Mouse (Mus musculus): ENCODE measurements at regions not wholly inside any gene's neighbourhood (a gene's known extent, or its start where the extent isn't known, plus 50 kb on each side); places are given as distances from the start of the nearest gene placed in this dataset.
"Not testable (repeated sequence)": the region's sequence is repeated elsewhere in the genome, so short reads cannot be mapped to it uniquely, and the experiment has no call there.

DNA sequence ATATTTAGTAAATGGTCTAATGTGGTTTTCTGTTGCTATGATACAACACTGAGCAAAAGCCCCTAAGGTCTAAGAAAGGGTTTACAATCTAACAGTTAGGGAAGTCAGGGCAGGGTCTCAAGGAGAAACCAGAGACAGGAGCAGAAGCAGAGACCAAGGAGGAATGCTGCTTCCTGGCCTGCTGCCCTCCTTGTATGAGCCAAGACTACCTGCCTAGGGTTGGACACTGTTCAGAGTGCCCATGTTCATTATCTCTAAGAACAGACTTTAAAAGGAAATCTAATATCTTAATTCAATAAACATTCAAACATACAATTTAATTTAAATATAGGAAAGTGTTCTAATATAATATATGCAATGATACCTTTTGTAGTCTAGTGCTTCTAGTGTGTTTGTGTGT is 63.0 kb upstream of the Tmem106b start:
- intact Hi-C loops (cut with DNase I) = no loop called here
- DNase-seq = no peak

DNA sequence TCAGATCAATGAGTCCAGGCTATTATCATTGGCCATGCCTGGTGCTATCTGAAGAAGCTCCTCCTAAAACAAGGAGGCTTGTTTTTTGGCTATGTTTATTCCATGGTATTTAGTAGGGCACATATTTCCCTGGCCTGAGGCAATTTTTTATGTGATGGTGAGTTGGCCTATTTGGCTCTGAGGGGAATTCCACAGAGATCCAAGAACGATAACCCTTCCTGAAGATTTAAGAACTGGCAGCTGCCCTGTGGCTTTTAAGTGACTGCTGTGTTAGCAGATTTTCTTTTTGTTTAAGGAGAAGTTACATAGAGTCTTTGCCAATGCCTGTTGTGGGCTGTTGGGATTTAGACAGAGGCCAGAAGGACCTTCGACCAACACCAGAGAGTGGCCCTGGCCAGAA is 74.9 kb upstream of the Tmem106b start:
- intact Hi-C loops (cut with DNase I) = no loop called here
- no peak for DNase-seq

DNA sequence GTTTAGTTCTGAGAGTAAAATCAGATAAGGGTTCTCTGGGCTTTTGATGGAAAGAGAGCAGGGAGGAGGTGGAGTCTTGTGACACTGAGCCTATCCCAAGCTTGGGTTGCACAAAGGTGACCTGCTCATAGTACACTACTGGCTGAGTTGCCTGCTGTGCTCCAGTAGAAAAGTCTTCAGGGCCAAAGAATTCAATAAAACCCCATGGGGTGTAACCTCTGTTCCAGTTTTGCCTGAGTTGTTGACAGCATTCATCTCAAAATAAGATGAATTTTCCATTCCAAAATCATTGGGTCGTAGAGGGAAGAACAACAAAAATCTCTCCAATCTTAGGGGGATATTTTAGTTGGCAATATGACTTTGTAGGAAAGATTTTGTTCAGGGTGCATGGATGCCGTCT is 75.8 kb upstream of the Tmem106b start:
- no peak for DNase-seq
- intact Hi-C loops (cut with DNase I) = no loop called here

DNA sequence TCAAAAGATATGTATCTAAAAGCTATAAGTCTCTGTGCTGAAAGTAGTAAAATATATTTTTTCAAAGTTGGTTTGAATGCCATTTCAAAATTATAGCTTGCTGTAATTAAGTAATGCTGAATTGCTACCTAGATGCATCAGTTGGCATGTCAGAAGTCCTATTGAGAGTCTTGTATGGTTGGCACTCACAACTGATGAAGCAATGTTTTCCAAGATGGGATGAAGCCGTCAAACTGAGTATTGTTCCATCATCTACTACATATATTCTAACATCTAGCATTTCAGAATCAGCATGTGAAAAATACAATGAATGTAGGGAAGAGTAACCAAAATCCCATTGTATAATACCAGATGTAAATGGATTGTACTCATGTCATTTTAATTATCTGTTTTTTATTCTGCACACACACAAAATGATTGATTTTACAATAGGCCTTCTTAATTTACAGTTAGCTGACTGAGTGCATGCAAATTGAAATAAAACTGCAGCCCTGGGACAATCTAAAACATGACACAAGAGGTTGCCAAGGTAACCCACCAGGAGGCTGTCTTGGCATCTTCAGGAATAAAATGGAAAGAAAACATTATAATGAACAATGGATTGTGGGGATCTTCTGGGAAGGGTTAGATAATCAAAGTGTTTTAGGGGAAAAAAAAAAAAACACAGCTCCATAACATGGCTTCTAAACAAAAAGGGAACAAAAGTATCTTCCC is 92.2 kb upstream of the Tmem106b start:
- no peak for DNase-seq
- intact Hi-C loops (cut with DNase I) = no loop called here

DNA sequence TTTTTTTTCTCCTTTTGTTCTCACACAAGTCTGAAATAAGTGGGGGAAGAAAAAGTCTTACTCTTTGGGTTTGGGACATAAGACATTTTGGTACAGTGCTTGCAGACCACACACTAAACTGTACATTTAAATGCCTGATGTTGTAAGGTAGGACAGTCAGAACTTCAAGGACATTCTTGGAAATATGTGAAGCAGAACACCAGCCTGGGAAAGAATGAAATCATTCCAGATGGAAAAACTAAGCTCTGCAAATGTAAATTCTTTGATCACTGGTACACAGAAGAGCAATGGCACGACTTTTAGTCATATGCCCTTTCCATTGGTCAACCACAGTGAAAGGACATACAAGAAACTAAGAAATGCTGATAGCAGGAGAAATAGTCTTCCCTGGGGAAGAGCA is 98.0 kb upstream of the Tmem106b start:
- intact Hi-C loops (cut with DNase I) = no loop called here
- no peak for DNase-seq

DNA sequence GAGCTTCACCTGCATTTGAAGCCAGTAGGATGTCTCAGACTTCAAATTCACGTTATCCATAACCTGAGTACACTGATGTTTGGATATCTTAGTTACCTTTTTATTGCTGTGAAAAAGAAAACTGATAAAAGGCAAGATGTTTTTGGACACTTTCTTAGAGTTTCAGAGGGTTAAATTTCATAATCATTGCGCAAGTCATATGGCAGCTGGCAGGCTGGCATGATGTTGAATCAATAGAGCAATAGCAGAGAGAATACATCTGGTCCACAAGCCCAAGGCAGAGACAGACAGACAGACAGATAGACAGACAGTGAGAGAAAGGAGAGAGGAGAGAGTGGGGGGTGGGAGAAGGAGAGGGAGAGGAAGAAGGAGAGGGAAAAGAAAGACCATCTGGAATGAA is 102.3 kb upstream of the Tmem106b start:
- intact Hi-C loops (cut with DNase I) = no loop called here
- no peak for DNase-seq

DNA sequence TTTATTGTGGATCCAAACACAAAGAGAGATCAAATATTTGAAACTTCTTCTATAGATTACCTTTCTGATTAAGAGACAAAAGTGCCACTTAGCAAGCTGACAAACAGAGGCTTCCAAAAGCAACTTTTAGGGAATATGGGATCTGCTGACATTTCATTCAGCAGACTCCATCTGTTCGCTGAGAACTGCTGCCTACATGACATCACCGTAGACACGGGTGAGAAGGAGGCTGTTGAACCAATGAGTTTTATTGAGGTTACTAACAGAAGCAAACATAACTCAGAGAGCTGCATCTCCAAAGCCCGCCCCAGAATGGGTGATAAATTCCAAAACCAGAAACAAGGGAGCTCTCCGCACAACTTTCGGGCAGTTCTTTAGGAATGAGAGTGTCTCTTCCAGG is 111.8 kb upstream of the Tmem106b start:
- intact Hi-C loops (cut with DNase I) = no loop called here
- no peak for DNase-seq

DNA sequence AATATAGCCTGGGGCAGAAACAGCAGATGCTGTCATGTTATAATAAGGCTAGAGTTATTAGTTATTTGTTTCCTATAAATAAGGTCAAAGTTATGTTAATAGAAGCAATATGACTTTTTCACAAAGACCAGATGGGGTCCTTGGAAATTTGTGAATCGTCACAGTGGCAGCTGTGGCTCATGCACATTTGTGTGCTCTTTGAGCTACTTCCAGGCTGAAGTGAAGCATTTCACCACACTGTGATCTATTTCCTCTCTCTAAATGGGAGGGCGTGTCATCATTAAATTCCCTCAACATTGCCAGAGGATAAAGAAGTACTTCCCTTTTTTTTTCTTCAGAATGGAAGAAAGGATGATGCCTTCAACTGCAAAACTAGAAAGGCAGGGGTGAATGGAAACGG is 157.9 kb upstream of the Tmem106b start:
- intact Hi-C loops (cut with DNase I) = no loop called here
- no peak for DNase-seq

DNA sequence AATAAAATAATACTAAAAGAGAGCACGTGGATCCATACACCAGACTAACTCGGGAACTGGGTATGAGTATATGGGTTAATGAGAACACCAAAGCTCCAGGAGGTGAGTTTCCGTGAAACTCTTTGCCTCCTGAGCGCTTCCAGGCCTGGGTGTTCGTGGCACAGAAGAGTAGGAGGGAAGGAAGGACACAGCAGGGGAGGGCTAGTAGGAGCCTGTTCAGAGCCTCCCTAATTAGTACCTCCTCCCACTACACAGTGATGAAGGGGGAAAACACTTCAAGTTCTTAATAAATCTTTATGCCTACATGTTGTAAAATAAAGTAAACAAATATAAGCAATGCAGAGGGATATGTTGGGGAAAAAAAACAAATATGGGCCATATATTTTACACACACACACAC is 143.7 kb upstream of the Thsd7a start:
- no peak for DNase-seq
- intact Hi-C loops (cut with DNase I) = no loop called here

DNA sequence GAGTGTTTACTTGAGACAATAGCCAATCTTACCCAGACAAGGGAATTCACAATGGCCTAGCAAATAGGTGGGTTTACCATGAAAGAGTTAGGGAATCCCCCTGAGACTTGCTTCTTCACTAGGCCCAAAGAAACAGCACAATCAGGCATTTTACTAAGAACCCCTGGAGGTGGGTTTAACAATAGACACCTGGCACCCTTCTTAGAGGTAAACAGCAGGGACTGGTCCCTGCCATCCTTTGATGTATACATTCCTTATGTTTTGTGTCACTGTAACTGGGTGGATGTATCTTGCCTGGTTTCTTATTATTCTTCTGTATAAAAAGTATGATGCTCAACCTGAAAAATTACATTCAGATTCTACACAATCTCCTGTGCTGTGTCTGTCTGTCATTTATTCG is 127.7 kb upstream of the Thsd7a start:
- DNase-seq = not testable (repeated sequence)

DNA sequence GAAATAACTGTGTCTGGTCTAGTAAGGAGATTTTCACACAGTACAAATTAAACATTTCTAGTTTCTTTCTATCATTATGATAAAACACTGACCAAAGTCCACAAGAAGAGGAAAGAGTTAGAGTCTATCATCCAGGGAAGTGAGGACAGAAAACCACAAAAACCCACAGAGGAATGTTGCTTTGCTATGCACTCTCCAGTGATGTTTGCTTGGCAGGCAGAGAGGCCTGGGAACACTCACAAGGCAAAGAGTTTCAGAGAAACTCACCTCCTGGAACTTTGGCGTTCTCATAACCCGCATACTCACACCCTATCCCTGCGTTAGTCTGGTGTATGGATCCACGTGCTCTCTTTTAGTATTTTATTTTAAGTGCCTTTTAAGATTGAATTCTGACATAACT is 127.2 kb upstream of the Thsd7a start:
- intact Hi-C loops (cut with DNase I) = no loop called here
- DNase-seq = no peak

More for the DNA sequence above, 127.7 kb upstream of the Thsd7a start:
- intact Hi-C loops (cut with DNase I) = not testable (repeated sequence)

DNA sequence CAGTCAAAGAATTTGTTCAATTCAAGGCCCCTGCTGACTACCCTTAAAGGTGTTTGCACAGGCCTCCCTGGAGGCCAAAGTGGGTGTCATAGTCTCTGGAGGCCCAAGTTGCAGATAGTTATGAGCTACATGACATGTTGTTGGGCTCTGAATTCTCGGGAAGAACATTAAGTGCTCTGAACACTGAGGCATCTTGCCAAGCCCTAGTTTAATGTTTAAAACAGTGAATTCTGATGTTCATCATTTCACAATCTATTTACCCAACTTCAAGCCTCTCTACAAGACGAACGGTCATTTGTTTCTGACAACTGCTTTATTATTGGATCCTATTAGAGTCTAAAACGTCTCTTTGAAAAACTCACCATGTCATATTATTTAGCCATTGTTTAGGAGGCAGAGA is 119.0 kb upstream of the Thsd7a start:
- DNase-seq = no peak
- intact Hi-C loops (cut with DNase I) = no loop called here

DNA sequence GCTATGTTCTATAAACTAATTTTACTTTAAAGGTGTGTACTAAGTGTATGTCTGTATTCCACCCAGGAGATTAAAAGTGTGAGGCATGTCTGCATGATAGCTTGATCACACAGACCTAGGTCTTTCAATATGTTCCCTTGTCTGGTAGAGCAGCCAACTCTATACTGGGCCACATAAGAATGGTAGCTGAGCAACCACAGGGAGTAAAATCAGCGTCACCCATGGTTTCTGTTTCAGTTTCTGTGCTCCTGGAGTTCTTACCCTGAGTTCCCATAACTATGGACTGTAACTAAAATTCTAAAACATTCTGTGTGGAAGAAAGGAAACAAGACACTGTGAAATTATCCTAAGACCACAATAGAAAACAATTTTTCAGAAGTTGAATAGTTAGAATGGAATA is 102.8 kb upstream of the Thsd7a start:
- no peak for DNase-seq
- intact Hi-C loops (cut with DNase I) = no loop called here

DNA sequence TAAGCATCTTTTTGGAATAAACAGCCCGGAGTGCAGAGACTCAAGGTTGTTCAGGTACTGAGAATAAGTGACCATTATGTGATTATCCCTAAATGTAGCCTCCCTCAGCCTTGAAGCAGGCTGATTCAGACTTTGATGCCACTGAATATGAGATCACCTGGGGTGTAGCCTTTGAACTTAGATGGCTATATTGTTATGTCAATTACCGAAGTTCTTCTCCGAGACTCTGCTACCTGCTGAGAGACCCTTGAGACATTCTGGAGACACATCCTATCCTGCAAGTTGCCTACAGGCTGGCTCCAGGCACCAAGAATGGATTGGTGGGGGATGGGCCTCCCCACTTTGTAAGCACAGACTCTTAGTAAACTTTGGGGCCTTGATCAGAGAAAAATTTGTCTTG is 85.9 kb upstream of the Thsd7a start:
- intact Hi-C loops (cut with DNase I); DNase-seq: not testable (repeated sequence)

DNA sequence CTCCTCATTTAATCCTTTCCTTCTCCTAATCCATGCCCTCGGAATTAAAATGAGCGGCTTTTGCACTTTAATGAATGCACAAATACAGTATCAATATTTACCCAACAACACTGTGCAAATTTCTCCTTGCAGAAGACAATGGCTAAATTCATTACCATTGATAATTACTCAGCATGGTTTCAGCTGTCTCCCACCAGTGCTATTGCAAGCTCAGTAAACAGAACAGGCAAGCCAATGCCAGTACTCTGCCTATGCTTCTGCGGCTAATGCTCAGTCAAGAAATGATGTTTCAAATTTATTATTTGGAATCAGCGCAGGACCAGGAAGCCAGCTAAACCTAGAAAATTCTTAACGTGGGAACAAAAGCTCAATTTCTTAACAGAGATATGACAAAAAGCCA is 84.1 kb upstream of the Thsd7a start:
- DNase-seq = no peak
- intact Hi-C loops (cut with DNase I) = no loop called here

DNA sequence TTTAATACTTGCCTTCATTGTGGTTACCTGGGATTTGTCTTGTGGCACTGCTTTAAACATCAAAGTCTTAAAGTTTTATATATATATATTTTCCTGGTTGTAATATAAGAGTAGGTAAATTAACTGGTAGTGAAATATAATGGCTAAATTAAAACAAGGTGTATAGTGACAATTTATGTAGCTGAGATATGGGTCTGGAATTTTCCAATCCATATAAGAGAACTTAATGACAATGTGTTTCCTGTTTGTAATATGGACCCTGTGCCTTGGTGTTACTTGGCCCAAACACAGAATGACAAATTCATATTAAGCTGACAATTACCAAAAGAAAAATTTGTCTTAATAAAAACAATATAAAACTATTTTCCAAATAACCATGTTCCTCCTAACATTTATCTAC is 82.7 kb upstream of the Thsd7a start:
- intact Hi-C loops (cut with DNase I) = no loop called here
- no peak for DNase-seq

DNA sequence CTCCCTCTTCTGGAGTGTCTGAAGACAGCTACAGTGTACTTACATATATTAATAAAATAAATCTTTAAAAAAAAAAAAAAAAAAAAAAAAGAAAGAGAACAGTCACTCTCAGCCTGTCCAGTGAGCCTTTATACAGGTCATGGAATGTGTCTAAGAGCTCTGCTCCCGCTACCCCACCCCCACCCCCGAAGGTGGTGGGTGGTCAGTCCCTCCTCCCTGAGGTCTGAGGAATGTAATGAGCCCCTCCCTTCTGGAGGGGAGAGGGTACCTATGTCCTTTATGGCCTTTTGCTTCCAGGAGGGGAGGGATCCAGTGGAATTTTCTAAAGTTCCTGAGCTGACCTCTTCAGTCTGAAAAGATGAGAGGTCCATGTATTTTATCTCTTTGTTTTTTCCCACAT is 82.3 kb upstream of the Thsd7a start:
- DNase-seq = no peak

DNA sequence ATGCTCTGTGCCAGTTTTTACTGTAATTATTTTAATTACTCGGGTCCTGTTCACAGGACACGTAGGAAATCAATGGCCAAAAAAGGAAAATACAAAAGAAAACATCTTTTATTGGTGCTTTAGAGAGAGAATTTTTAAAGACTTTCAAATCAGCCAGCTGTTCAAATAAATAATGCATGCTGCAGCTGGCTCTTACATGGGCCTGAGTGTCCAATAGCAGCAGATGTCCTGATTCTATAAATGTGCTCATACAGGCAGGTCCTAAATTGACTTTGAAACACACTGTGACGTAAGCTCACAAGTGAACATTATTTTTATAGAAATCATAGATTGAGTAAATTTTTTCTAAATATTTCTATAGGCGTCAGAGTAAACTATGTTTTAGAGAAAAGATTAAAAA is 78.5 kb upstream of the Thsd7a start:
- intact Hi-C loops (cut with DNase I) = no loop called here
- no peak for DNase-seq

More for the DNA sequence above, 82.3 kb upstream of the Thsd7a start:
- intact Hi-C loops (cut with DNase I) = no loop called here

DNA sequence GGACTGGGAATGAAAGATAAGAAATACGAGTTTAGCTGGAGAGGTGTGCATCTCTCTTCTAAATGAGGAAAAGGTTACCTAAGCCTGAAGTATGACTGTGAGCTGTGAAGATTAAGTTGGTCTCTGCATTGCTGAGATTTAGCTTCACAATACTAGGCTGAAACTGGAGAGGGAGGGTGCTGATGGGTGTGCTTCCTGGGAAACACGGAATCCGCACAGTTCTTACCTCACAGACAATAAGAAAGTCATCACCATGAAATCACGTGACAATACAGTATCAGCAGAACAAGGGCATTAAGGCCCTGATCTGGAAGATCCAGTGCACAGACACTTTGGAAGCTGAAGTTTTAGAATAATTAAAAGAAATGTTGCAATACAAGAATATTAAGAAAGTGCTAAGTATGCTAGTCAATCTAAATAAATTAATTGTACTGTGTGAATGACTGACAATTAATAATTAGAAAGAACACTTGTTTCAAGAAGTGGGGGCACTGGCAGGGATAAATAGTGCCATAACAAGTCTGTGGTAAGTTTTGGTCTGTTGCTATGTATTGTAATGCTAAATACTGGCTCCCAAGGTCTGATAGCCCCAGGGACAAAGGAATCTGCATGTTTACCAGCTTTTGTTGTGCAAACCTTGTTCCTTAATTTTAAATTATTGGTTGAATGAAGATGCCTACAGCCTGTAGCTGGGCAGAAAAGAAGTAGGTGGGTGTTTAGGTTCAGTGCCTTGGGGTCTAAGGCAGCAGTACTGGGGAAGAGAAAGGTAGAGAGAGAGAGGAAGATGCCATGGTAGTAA is 66.0 kb upstream of the Thsd7a start:
- DNase-seq = no peak
- intact Hi-C loops (cut with DNase I) = no loop called here

DNA sequence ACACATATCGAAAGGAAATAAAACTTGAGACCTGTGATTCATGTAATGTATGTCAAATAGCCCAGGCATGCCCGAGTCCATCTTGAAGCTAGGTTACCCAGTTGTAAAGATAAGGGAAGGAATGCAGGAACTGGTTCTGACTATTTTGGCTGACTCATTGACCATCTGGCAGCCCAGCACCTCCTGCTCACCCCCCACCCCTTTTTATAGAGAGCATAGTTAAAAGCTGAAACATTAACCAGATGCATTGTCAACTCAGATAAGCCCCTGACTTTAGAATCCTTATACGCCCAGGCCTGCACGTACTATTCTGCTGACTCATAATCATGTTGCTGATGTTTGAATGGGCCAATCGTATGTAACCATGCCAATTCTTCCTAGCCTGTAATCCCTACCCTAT is 64.6 kb upstream of the Thsd7a start:
- intact Hi-C loops (cut with DNase I) = not testable (repeated sequence)
- DNase-seq = peak in 1 of 2 experiments; percentile 6

DNA sequence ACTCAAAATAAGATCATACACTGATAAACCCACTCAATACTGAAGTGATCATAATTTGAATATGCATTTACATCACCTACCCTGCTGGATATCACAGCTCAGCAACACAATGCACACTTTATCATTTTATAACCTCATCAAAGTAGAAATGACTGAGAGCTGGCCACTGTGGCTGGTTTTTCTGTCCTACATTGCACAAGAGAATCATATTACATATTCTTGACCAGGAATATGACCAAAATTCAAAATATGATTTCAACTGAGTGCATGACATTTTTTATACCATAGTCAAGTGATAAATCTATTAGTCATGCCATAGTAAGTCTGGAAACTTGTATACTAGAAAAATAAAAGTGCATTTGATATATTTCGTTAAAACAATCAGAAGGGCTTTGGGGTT is 63.3 kb upstream of the Thsd7a start:
- DNase-seq = no peak
- intact Hi-C loops (cut with DNase I) = no loop called here

DNA sequence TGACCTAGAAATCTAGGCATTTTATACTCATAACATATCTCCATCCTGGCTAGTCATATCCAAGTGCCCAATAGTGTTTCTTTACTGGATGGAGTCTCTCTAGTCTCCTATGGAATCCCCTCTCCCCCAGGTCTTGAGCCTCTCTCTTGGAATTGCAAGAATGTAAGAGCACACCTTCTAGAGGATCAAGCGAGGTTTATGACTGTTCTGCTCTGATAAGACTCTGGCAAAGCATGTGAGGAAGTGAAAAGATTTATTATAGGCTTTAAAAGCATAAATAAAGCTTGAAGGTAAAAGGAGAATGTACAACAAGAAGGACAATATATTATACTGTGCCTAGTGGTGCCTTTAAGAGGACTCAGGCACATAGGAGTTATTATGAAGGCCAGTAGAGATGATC is 62.8 kb upstream of the Thsd7a start:
- intact Hi-C loops (cut with DNase I) = no loop called here
- no peak for DNase-seq

DNA sequence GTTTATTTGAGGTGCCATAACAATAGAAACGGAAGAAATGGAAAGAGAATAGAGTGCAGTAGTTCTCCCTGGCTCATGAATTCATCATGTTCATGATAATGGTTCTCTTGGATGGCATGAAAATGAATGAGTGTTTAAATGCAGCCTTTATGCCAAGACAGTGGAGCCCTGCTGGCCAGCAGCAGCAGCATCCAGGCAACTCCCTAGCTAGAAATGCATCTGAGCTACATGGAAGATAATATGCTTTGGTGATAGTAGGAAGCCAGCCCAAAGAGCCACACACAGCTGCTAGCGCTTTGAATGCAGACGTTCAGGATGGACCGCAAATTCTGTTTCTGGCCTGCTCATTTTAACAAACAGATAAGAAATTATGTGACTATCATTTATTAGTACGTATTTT is 60.4 kb upstream of the Thsd7a start:
- DNase-seq = no peak
- intact Hi-C loops (cut with DNase I) = no loop called here
